Mouse (Mus musculus) embryo, embryonic 11.5 days (tissue): ENCODE data around the gene Tango2.
"Not testable (repeated sequence)": the region's sequence is repeated elsewhere in the genome, so short reads cannot be mapped to it uniquely, and the experiment has no call there.

Source experiments
- DNase-seq: peaks from one replicate; pipeline ENCODE4 v3.0.0-alpha.2; 2012; ENCODE audit warnings: low read depth, low spot score

Gene Tango2

DNA sequence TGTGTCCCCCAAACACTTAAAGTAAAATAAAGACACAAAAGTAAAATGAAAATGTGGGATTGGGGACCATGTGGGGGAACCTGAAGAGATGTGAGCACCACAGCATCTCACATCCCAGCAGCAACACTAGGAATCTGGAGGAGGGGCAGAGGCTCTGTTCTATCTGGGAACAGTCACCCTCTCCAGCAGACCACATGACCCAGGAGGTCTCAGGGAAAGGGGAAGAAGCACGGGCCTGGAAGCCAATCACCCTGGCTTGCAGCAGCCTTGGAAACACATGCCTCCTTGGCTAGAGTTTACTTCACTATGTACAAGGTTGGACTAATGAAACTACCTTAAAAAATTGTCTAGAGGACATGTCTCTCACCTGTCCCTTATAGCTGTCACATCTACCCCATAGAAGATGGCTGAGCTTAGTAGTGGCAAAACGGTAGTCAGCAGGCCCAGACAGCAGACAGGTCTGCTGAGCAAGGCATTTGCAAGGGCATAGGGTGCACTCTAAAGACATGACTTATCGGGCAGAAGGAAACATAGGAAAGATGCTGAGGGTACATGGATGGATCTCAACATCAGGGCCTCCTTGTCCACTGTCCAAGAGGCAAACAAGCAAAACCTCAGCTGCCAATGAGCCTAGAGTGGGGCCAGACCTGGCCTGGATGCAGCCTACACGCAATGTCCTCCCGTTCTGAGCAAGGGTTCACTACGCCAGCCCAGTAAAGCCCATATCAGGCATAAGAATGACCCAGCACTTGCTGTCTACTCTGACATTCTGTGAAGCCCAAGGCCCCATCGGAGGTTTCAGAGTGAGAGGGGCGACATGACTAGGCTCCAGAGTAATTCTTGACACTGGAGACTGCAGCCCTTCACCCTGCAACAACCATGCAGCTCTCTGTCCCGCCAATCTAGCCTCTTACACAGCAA, 5.0 kb downstream of the Tango2 start:
- DNase-seq = no peak

DNA sequence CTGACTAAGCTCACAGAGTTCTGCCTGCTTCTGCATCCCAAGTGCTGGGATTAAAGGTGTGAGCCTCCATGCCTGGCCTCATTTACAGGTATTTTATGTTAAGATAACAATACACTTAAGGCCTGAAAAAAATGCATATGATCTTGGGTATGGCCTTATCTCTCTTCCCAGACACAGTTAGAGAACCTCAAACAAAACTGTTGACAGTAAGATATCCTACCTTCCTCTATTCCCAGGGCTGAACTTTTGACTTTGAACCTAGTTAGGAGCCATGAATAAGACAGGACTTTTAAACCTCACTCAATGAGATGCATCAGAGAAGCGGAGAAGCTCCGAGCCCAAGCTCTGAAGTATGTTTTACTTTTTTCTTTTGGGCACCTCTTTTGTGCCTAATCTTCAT, 5.8 kb downstream of the Tango2 start:
- no peak for DNase-seq

DNA sequence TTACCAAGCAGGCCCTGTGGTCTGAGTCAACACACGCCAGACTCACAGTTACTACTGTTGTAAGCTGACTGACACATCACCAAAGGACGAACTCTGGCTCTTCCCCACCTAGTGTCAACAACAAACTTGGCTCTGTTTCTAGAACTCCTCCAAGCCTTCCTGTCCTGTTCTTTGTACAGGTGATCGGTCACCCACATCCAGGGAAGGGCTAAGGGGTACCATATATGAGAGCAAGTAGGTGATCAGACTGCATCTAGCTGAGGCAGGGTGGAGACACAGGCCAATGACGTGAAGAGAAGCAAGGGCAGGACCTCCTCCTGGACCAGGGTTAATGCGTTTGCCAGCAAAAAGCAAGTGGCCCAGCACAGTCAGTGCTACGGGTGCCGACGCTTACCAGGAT, 6.3 kb downstream of the Tango2 start:
- no peak for DNase-seq

DNA sequence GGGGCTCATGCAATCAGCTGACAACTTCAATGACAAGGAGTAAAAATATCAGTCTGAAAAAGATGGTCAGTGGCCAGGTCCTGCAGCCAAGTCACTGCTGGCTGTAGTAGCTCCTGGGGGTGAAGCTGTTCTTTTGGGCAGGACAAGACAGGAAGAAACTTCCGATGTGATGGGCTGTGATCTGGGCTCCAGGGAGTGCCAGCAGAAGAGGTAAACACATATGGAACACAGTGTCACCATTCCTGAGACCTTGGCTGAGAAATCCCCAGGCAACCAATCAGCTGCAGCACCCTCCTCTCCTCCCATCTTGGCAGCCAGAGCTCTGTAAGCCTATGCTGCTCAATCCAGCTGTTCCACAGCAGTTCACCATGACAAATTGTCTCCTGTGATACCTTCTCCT, 8.0 kb downstream of the Tango2 start:
- no peak for DNase-seq

DNA sequence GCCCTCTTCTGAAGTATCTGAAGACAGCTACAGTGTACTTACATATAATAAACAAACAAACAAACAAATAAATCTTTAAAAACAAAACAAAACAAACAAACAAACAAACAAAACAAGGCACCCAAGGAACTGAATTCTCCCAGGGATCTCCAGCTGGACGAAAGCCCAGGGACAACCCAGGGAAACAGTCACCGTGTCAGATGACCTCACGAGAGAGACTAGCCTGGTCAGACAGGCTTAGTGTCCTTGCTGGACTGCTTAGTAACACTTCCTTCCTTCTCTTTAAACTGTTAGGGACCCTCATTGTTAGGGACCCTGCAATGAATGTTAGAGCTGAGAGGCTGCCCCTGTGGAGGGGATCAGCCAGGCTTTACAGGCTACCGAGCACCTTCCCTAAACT, 10.6 kb downstream of the Tango2 start:
- no peak for DNase-seq

DNA sequence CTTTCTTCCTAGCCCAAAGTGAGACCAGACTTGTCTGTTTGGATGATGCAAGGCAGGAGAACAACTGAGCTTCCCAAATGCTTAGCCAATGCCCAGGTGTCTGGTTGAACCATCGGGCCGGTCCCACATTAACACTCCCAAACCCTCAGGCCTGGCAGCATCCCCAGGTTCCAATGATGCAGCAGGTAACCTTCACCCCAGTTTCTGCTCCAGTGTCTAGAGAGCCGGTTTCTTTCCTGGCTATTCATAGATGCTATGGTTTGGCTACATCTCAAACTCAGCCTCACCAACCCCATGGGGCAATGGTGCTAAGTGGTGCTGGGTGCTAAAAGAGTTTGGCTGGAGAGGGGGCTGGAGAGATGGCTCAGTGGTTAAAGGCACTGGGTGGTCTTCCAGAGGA, 11.9 kb downstream of the Tango2 start:
- DNase-seq = no peak

DNA sequence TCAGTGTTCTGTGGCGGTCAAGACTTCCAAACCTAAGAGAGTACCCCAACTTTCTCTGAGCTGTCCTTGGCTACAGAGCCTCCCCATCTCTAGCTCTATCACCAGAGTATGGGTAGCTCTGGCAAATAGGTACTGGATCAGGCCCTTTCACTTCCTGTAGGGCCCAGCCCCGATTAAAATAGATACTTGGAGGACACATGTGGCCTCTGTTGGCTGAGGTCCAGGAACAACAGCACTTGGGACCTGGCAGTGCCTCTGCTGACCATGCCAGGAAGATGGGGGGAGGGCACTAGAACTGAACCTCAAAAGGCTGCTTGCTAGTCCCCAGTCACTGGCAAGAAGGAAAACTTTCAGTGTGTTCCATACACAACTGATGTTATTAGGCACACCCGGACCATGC, 13.9 kb downstream of the Tango2 start:
- DNase-seq = no peak

DNA sequence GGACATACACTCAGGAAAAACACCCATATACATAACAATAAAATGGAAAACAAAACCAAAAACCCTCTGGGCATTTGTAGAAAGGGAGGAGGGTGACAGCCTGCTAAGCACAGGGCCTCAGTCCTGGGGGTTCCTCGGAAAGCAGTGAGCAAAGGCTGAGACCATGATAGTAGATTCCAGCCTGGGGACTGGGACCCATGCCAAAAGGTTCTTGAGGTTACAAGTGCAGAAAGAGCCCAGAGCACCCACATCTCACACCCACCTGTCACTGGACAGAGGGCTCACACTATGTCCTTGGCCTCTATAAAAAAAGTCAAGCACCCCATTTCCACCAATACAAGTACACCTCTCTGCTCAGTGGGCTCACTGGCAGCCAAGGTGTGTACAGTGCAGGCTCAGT, 19.4 kb downstream of the Tango2 start:
- no peak for DNase-seq

DNA sequence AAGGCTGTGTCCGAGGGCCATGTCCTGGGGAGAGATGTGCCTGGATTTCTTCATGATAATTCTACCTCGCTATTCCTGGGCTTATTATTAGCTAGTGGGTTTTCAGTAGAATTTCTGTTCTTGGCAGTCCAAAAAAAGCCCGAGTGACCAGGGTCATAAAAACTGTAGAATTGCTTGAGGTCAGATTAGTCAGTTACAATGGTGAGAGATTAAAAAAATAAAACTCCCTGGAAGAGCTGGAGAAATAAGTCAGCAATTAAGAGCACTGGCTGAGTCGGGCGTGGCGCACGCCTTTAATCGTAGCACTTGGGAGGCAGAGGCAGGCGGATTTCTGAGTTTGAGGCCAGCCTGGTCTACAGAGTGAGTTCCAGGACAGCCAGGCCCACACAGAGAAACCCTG, 20.0 kb downstream of the Tango2 start:
- no peak for DNase-seq

DNA sequence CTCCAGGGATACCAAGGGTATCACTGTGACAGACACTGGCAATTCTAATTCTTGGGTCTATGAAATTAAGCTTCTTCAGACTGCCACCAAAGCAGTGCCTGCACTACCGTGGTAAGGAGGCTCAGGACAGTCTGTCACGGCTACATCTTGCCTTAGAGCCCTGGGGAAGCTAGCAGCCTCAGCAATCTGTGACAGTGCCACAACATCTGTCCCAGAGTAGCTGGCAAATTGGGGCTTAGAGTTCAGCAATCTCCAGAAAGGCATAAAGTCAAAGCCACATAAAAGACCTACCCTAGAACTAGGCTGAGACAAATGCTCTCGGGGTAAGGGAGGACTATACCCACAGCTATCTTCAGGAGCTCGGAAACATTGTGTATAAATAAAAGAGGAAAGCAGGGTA, 22.2 kb downstream of the Tango2 start:
- DNase-seq = no peak

DNA sequence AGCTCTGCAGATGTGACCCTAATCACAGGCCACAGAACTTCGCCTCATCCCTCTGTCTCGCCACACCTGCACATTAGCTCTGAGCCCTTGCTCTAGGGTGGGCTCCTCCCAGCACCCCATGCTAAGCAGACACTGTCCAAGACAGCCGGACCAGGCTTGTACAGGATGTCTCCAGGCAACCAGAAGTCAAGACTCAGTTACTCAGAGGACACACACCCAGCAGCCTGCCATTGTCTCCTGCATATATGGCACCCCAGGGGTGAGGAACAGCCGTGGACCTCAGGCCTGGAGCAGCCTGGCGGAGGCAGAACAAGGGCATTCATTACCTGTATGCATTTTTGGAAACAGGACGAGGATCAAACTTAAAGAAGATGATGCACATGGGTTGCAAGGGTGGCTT, 23.9 kb downstream of the Tango2 start:
- no peak for DNase-seq

DNA sequence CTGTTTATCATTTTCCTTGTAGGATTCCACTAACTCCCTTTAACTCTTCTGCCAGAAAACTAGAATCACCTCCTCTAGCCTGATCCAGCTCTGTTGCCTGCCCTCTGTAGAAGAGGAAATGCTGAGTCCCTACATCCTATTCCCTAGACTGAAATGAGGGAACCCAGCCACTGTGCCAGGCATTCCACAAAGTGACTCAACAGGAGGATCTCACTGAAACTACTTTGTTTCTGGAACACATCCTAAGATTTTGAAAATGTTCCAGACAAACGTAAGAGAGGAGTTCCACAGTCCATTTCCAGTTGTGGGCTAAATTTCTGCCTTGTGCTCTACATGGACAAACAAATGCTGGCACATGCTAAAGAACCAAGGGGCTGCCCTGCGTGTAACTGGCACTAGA, 24.4 kb downstream of the Tango2 start:
- no peak for DNase-seq

DNA sequence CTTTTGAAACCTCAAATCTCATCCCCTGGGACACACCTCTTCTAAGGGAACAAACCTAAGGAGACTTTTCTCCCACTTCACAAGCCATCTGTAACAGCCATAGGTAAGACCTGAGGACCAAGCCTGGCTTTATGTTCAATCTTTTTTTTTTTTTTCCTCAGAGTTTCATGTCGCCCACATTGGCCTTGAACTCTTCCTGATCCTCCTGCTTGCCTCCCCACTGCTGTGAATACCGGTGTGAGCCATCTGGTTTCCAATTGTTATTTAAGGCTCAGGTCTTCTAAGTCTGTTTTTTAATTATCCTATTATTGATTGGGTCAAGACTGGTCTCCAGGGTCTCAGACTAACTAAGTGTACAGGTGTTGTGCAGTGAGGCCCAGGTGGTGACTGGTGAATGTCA, 26.5 kb downstream of the Tango2 start:
- no peak for DNase-seq

DNA sequence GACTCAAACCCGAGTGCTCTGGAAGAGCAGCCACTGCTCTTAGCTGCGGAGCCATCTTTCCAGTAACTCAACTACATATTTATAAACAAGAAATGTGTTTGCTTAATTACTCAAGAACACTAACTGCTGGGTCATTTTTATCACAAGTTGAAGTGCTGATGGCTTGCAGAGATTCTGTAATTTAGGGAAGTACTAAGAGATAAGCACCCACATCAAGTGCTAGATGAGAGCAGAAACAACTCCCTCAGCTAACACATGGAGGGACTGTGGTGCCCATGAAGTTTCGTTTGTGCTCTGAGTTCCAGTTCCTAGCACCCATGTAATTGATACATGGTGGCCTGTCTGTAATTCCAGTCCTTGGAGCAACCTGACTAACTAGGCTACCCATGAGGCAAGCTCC, 28.9 kb downstream of the Tango2 start:
- DNase-seq = no peak

DNA sequence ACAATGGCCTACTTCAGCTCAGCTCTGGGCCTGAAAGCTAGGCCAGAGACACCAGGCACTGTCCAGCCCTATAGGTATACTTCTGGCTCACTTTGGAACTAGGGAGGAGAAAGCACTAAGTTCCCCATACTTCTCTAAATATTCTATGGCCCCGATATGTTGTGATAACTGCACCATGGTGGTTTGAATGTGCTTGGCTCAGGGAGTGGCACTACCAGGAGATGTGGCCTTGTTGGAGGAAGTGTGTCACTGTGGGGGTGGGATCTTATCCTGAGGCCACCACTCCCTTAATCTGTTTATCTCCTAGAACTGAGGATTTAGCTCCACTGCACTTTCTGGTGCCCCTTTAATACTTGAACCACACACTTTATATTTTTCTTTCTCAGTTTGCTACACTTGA, 39.7 kb downstream of the Tango2 start:
- DNase-seq = no peak

DNA sequence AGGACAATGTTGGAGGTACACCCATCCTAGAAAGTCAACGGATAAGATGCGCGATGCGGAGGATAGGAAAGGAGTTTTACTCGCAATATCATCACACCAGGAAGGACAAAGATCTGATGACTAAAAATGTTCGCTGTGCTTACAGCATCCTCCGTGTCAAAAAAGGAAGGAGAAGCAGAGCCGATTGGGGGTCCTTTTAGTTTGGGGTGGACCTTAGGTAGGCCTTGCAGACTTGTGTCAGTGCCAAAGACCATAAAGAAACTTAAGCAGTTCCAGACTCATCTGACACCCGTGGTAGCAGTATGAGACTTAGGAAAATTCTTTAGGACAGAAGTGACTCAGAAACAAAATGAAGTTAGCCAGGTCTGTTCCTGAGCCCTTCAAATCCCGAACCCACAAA, 58.3 kb downstream of the Tango2 start:
- not testable (repeated sequence) for DNase-seq

DNA sequence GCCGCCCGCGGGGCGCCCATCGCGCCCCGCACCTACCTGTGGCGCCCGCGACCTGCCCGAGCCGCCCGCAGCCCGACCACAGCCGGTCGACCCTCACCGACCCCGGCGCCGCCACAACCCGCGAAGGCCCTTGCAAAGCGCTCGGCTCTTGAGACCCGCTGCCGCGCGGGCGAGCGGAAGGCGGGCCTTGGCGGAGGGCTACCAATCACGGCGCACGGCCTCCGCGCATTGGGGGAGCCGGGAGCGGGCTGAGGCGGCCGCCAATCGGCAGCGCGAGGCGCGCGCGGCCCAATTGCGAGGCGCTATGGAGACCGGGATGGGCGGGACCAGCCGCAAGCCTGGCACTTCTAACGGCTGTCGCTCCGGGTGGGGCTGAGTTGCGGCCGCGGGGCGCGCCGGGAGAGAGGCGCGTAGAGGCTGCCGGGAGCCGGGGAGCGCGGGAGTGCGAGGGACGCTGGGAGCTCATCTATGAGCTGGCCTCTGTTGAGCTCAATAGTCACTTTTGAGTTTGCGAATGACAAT, 58.8 kb downstream of the Tango2 start, which contains the start of gene Dgcr8:
Gene Dgcr8, minus strand, starts transcription at position 180 of the 522 bp plus-strand sequence.
- peak; percentile 95 for DNase-seq

DNA sequence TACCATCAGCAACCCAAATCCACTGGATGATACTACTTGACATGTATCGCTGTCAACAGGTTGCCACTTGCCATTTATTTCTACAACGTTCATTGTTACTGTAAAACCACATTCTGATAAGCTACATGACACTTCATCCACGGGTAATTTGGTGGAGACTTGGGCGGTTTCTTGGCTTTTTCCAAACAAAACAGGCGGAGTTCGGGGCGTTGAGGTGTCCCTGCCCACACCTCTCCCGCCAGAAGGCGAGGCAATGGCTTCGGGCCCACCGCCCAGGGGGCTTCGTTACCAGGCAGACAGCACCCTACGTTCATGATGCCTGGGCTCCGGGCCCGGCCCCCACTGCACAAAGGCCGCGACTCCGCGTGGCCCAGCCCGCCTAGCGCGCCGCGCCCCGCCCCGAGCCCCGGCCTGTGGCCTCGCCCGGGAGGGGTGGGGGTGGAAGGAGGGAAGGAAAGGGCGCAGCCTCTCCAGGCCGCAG, 59.3 kb downstream of the Tango2 start:
- no peak for DNase-seq

DNA sequence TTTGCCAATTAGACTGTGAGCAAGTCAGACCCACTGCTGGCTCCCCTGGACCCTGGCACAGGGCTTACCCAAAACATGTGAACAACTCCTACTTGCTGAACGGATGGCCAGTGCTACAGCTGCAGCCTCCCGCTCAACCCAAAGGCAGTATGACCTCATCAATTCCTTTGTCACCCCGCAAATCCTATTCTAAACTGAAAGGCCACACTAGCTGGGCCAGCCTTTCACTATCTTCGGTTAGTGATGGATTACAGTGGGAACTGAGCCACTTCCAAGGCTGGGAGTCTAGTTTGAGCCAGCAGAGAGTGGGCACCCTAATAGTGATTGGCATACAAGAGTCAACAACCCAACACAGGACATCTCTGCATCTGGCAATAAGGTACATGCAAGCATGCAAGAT, 59.7 kb downstream of the Tango2 start:
- no peak for DNase-seq

DNA sequence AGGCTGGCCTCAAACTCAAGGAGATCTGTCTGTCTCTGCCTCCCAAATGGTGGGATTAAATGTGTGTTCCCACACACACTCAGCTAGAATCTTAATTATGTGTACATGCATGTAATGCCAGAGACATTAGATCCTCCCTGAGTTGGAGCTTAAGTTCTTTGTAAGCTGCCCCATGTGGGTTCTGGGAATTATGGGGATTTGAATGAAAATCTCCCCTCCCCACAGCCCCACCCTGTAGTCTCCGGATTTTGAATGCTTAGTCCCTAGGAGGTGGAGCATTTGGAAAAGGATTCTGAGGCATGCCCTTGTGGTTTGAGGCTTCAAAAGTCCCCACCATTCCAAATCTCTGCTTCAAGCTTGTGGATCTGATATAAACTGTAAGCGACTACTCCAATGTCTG, 72.7 kb downstream of the Tango2 start:
- no peak for DNase-seq

DNA sequence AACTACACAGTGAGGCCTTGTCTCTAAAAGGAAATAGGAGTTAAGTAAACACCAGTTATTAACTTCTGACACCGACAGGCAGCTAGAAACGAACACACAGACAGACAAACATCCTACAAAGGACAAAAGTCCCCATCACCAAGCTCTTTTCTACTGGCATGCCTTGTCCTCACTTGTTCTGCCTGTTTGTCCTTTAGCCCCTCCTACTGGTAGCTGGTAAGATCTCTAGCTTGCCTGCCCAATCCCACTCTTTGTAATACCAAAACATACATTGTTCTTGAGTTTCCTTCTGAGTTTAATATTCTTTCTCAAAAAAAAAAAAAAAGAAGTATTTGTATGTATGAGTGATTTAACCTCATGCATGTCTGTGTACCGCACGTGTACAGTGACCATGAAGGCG, 79.7 kb downstream of the Tango2 start:
- DNase-seq = no peak

DNA sequence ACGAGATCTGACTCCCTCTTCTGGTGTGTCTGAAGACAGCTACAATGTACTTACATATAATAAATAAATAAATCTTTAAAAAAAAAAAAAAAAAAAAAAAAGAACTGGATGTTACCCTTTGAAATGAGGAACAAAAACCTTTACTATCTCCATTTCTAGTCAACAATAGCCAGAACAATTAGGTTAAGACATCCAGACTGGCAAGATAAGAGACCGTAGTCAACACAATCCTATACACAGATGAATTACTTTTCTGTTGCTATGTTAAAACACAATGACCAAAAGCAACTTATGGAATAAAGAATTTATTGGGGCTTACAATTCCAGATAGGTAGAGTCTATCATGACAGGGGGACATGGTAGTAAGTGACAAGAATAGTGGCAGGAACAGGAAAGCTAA, 82.9 kb downstream of the Tango2 start:
- no peak for DNase-seq

DNA sequence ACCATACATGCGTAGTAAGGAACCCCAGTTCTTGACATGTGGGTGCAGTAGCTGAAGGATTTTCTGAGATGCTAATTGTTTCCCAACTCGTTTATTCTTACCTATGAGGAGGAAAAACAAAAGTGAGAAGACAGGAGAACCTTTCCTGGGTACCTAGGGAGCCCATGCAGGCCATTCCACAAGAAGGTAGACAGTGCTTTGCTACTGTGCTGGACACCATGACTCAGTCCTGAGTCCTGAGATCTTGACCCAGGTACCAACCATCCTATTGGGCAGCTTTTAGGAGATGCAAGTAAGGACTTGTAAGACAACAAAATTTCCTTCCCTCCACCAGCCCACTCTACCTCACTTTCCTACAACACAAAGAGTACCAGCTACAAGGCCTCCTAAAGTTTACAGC, 89.7 kb downstream of the Tango2 start, which contains the start of gene Gm49776:
Gene Gm49776, minus strand, starts transcription at position 101 of the 400 bp plus-strand sequence.
- no peak for DNase-seq
